ENCODE assay signal across 8 mouse cellular contexts in genomic region chr17:28036813-28037756, GRCm38 (mm10). TPM values are rescaled to one million over a fixed set of nuclear protein-coding genes. Genes with fewer than 3 reads are reported as not detected.
DNase-seq lines count a peak whose midpoint lies in the region; ATAC-seq and TF ChIP-seq lines count a peak whose summit lies in the region.

No protein-coding gene starts in this region.

- H3K36me3 ChIP-seq in forebrain, embryonic 12.5 days (replicated peaks): peaks cover 9% of the 10 kb centered on the region; the same call in 1 of the 2 replicates
- H3K36me3 ChIP-seq in intestine, embryonic 16.5 days (ENCODE audit: control insufficient read depth, insufficient read depth, low read length): peaks cover 2% of the 10 kb centered on the region; the same call in 1 of the 2 replicates
- H3K36me3 ChIP-seq in neural tube, embryonic 13.5 days: 0 out of 2 replicates have a peak, but pooled peaks cover 7% of the 10 kb centered on the region

- H3K4me3 ChIP-seq in lung, adult 2 months (replicated peaks; ENCODE audit: extremely low read depth, low read depth, low read length): no peak overlapping the region
- H3K4me3 ChIP-seq in forebrain, embryonic 12.5 days (replicated peaks): no peak overlapping the region
- H3K4me3 ChIP-seq in intestine, embryonic 16.5 days (ENCODE audit: low read length): no peak overlapping the region
- H3K4me3 ChIP-seq in neural tube, embryonic 13.5 days: no peak overlapping the region

- no peak overlapping the region for H3K4me2 ChIP-seq in forebrain, embryonic 12.5 days
- H3K4me2 ChIP-seq in intestine, embryonic 16.5 days (ENCODE audit: low read depth, low read length): no peak overlapping the region
- H3K4me2 ChIP-seq in neural tube, embryonic 13.5 days: no peak overlapping the region

- ATAC-seq in forebrain, embryonic 12.5 days (ENCODE audit: low FRiP score): peak; percentile 24; the same call in 1 of the 2 replicates
- ATAC-seq in intestine, embryonic 16.5 days: no peak
- peak; percentile 41; the same call in 1 of the 2 replicates for ATAC-seq in neural tube, embryonic 13.5 days (ENCODE audit: low read depth)
- ATAC-seq in monocyte, adult 5-6 weeks (replicated peaks; ENCODE audit: insufficient number of reproducible peaks, low FRiP score, low TSS enrichment, poor library complexity, severe bottlenecking): no peak
- ATAC-seq in inflammation-experienced regulatory T-cells, adult 6 months: no peak

- WGBS in lung, adult 2 months: 79% methylated on average over 14 of the region's 14 CpGs
- WGBS in forebrain, embryonic 12.5 days: 67% methylated on average over 14 of the region's 14 CpGs
- WGBS in intestine, embryonic 16.5 days: 65% methylated on average over 14 of the region's 14 CpGs
- WGBS in neural tube, embryonic 13.5 days: 29% methylated on average over 14 of the region's 14 CpGs

- peak; percentile 6 for DNase-seq in lung, adult 2 months
- no peak for DNase-seq in lung, postnatal 10 days
- DNase-seq in kidney, adult 8-10 months: no peak

- no peak for TF ChIP-seq CTCF in lung, adult 2 months (IDR thresholded peaks at IDR 0.05; ENCODE audit: insufficient read depth, low read length)

- H3K27me3 ChIP-seq in forebrain, embryonic 12.5 days: no peaks in the 10 kb centered on the region
- H3K27me3 ChIP-seq in intestine, embryonic 16.5 days (replicated peaks; ENCODE audit: control insufficient read depth, insufficient read depth, low read length): no peaks in the 10 kb centered on the region
- no peaks in the 10 kb centered on the region for H3K27me3 ChIP-seq in neural tube, embryonic 13.5 days

- TF ChIP-seq POLR2A in lung, adult 2 months (IDR thresholded peaks at IDR 0.05; ENCODE audit: borderline replicate concordance, extremely low read depth, low read depth, low read length): no peak

- no peaks in the 10 kb centered on the region for H3K9me3 ChIP-seq in forebrain, embryonic 12.5 days
- H3K9me3 ChIP-seq in intestine, embryonic 16.5 days (ENCODE audit: control insufficient read depth, low read length): no peaks in the 10 kb centered on the region
- H3K9me3 ChIP-seq in neural tube, embryonic 13.5 days: no peaks in the 10 kb centered on the region

- no peak overlapping the region for H3K9ac ChIP-seq in forebrain, embryonic 12.5 days
- no peak overlapping the region for H3K9ac ChIP-seq in intestine, embryonic 16.5 days (ENCODE audit: low read depth, low read length)
- peak overlapping the region; percentile 52 for H3K9ac ChIP-seq in neural tube, embryonic 13.5 days

- H3K27ac ChIP-seq in forebrain, embryonic 12.5 days: peak overlapping the region; percentile 87
- peak overlapping the region; percentile 43; the same call in 1 of the 2 replicates for H3K27ac ChIP-seq in intestine, embryonic 16.5 days (ENCODE audit: low read length)
- peak overlapping the region; percentile 88 for H3K27ac ChIP-seq in neural tube, embryonic 13.5 days (replicated peaks)

- H3K4me1 ChIP-seq in lung, adult 2 months (ENCODE audit: control insufficient read depth, insufficient read depth, low read length): peaks cover 42% of the 10 kb centered on the region
- H3K4me1 ChIP-seq in forebrain, embryonic 12.5 days: peaks cover 58% of the 10 kb centered on the region
- no peaks in the 10 kb centered on the region for H3K4me1 ChIP-seq in intestine, embryonic 16.5 days (ENCODE audit: control insufficient read depth, insufficient read depth, low read length)
- H3K4me1 ChIP-seq in neural tube, embryonic 13.5 days (replicated peaks): peaks cover 75% of the 10 kb centered on the region

RNA-seq across cellular contexts. Expression of gene Tcp11, which starts 43.4 kb away (rescaled TPM):
- polyA plus RNA-seq in lung, adult 2 months (2012; rRNA removed): 13.4 and 16.9 TPM in 2 replicates
- 1.1 and 1.6 TPM in 2 replicates for polyA plus RNA-seq in forebrain, embryonic 12.5 days (2016; fragmentation: Nextera tagmentation; extraction: Ambion mirVana)
- polyA plus RNA-seq in intestine, embryonic 16.5 days (2015; fragmentation: Nextera tagmentation; extraction: Ambion mirVana): 1.6 TPM in 2 replicates
- 1.5 and 2.5 TPM in 2 replicates for polyA plus RNA-seq in neural tube, embryonic 13.5 days (2015; fragmentation: Nextera tagmentation; extraction: Ambion mirVana)
- 1.6 to 2.7 TPM (median 2.3 TPM) in 3 replicates for total RNA-seq in monocyte, adult 5-6 weeks (2017)
- polyA plus RNA-seq in inflammation-experienced regulatory T-cells, adult 6 months (2017; shearing (Covaris generic)): 1 to 10 TPM; 1.8 to 1.9 (median 1.8) TPM

Comparison
In these comparisons a context has a peak if more than half of its experiments do, and no peak if none do; other contexts are left out.
1. ATAC-seq: peak in forebrain, embryonic 12.5 days (single experiment) and neural tube, embryonic 13.5 days (single experiment); none in intestine, embryonic 16.5 days (single experiment), monocyte, adult 5-6 weeks (single experiment) and inflammation-experienced regulatory T-cells, adult 6 months (single experiment).
2. Peak in every context shown above with its lines, with median percentiles within 50 percentile points of each other: H3K27ac ChIP-seq.